Mouse (Mus musculus) lung, postnatal 0 days (tissue): Measurements from ENCODE around the gene Uncx. TPM values are rescaled to one million over a fixed set of nuclear protein-coding genes. Genes with fewer than 3 reads are reported as not detected.

ENCODE experiments used
- ATAC-seq: fragments of 200-750 bp; cut with Nextera tagmentation; 2 replicates; pipeline ENCODE4 v1.8.0; 2017; ENCODE audit warnings: moderate library complexity
- DNase-seq: peaks from one replicate; pipeline ENCODE4 v3.0.0-alpha.2; 2016; ENCODE audit warnings: low spot score
- H3K27ac ChIP-seq: fragments of 300-500 bp; sonication (generic); 2 replicates; pipeline ENCODE4 v1.5.1; 2014; ENCODE audit warnings: antibody characterized with exemption, mild to moderate bottlenecking, low read length, mixed read lengths
- H3K27me3 ChIP-seq: fragments of 300-500 bp; sonication (generic); replicated peaks from 2 replicates; pipeline ENCODE4 v1.6.1; 2014; ENCODE audit warnings: low read length, mixed read lengths; ENCODE audit not compliant: insufficient read depth
- H3K36me3 ChIP-seq: fragments of 300-500 bp; sonication (generic); 2 replicates; pipeline ENCODE4 v1.6.1; 2014; ENCODE audit warnings: low read length, mixed read lengths; ENCODE audit not compliant: insufficient read depth
- H3K4me1 ChIP-seq: fragments of 300-500 bp; sonication (generic); 2 replicates; pipeline ENCODE4 v1.6.1; 2014; ENCODE audit warnings: antibody characterized with exemption, low read depth, low read length, mixed read lengths; ENCODE audit not compliant: insufficient read depth
- H3K4me2 ChIP-seq: fragments of 300-500 bp; sonication (generic); replicated peaks from 2 replicates; pipeline ENCODE4 v1.6.1; 2014; ENCODE audit warnings: low read depth, mild to moderate bottlenecking, low read length, moderate library complexity, mixed read lengths
- H3K4me3 ChIP-seq: fragments of 300-500 bp; sonication (generic); 2 replicates; pipeline ENCODE4 v1.5.1; 2014; ENCODE audit warnings: low read depth, low read length
- H3K9ac ChIP-seq: fragments of 300-500 bp; sonication (generic); replicated peaks from 2 replicates; pipeline ENCODE4 v1.6.1; 2014; ENCODE audit warnings: low read depth, mild to moderate bottlenecking
- H3K9me3 ChIP-seq: fragments of 300-500 bp; sonication (generic); 2 replicates; pipeline ENCODE4 v1.6.1; 2016; ENCODE audit warnings: low read length, mixed read lengths
- CTCF ChIP-seq: IDR thresholded peaks from 2 replicates; pipeline ENCODE4 v1.5.1; 2016; ENCODE audit warnings: antibody characterized with exemption, mild to moderate bottlenecking
- EP300 ChIP-seq: IDR thresholded peaks from 2 replicates; pipeline ENCODE4 v1.6.1; 2016; ENCODE audit warnings: antibody characterized with exemption, mild to moderate bottlenecking, control low read depth
- WGBS: fragments of 180-500 bp; shearing (Covaris S2); extraction: QIAGEN DNeasy Blood & Tissue Kit; methylation state at CpG from one replicate; pipeline ENCODE4 v1.1.7; 2014; 5-methylcytosine and 5-hydroxymethylcytosine counted together
- polyA plus RNA-seq: library from polyadenylated mRNA; unstranded; fragments of >200 nt; fragmentation: Nextera tagmentation; extraction: Ambion mirVana; gene quantifications from 2 replicates; pipeline ENCODE4 v1.2.1, GENCODE M21; 2015

The Uncx gene
- polyA plus RNA-seq, 1 experiment from 2014 or later: not detected

DNA sequence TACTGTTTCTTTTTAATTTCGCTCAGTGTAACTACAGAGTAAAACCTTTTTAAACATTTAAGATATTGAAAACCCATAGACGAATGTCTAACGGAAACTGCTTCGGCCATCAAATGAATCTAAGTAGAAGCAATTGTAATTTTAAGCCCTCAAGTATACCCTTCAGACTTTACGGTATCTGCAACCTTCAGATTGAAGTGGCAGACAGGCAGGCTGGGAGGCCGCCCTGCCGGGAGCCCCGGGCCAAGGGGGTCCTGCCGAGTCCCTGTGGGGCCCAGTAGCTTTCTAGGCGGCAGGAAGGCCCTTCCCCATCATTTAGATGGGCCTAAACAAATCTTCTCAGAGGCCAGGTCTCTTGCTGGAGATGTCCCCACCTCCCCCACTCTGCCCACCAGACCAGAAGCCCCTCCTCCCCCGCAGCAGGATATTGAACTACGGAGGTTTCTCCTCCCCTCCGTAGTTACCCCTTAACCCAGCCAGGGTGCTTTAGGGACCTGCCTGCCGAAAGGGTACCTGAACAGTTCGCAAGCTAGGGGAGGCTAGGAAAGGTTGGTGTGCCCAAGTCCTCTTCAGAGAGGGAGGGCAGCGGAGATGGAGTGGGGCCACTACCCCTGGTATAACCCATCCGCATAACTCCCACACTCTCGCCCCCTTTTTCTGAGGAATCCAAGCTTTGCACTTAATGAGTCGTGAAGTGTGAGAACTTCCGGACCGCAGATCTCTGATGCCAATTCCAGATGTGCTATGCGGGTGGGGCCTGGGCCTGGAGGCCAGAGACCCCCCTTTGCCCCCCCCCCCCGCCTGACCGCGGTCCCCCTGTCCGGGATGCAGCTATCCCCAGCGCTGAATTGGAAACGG, 11.4 kb downstream of the Uncx start:
- Histone ChIP-seq H3K4me1 (no peaks in the 10 kb centered on the region), H3K4me2 (no peak overlapping the region), H3K9me3 (no peaks in the 10 kb centered on the region), H3K36me3 (no peaks in the 10 kb centered on the region), H3K27ac (no peak overlapping the region), H3K4me3 (no peak overlapping the region), H3K9ac (no peak overlapping the region), H3K27me3 (peaks cover 87% of the 10 kb centered on the region)
- TF ChIP-seq CTCF: no peak
- no peak for TF ChIP-seq EP300
- 6% methylated on average over 27 of the region's 28 CpGs for WGBS
- no peak for ATAC-seq
- no peak for DNase-seq

DNA sequence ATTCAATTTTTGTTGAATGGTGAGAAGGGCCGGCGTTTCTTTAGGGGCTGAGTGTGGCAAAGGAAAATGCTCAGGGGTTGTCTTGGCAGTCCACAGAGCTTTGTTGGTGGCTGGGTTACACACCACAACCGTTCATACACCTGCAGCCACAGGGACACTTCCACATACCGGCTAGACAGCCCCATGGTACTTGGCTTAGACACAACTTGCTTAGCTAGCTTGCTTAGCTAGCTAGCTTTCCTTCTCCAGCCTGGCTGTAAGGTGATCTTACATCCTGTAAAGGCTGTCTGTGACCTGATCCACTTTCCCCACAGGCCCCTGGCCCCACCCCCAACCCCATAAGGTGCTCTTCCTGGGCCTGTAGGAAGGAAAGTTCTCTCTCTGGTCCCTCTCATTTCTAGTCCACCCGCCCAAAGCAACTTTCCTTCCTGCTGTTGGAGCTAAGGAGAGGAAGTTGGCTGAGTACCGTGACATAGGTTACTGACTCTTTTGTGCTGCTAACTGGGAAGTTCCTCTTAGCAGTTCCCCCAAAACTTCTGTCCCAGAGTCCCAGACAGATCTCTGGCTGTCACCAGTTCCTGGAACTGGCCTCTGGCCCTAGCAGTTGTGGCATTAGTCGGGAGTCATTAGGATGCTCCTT, 12.3 kb downstream of the Uncx start:
- 12% methylated on average over 7 of the region's 7 CpGs for WGBS

DNA sequence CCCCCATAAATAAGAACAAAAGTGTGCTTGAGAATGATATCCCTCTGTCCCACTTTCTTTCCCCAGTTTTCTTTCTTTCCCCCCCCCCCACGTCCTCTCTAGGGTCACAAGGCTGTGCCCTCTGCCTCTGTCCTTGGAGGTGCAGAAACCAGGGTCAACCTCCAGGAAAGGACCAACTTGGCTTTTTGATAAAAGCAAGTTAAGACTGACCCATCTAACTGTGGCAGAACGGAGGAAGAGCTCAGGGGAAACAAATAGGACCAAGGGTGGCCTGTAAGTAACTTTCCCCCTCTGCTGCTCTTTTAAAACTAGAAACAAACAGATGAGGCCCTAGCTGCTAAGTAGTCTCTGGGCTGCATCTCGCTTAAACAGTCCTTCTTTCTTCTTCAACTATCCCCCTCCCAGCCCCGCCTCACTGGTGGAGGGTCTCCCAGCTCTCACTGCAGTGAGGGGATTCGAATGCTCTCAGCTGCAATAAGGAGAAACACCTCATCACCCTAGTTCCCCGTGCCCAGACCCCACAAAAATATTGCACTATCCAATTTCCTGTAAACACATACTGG, 12.9 kb downstream of the Uncx start:
- H3K4me1 ChIP-seq: no peaks in the 10 kb centered on the region
- H3K36me3 ChIP-seq: no peaks in the 10 kb centered on the region
- H3K4me3 ChIP-seq: no peak overlapping the region
- no peak overlapping the region for H3K4me2 ChIP-seq
- no peak overlapping the region for H3K27ac ChIP-seq
- DNase-seq (no peak), ATAC-seq (no peak)
- no peaks in the 10 kb centered on the region for H3K9me3 ChIP-seq
- TF ChIP-seq EP300 (no peak), CTCF (no peak)
- no peak overlapping the region for H3K9ac ChIP-seq
- peaks cover 88% of the 10 kb centered on the region for H3K27me3 ChIP-seq
- 13% methylated on average over 6 of the region's 6 CpGs for WGBS

More for the DNA sequence above, 12.3 kb downstream of the Uncx start:
- no peak for ATAC-seq
- peaks cover 92% of the 10 kb centered on the region for H3K27me3 ChIP-seq
- H3K27ac ChIP-seq: no peak overlapping the region
- no peak overlapping the region for H3K9ac ChIP-seq
- H3K4me3 ChIP-seq: no peak overlapping the region
- H3K36me3 ChIP-seq: no peaks in the 10 kb centered on the region
- DNase-seq: peak; percentile 28
- H3K4me2 ChIP-seq: no peak overlapping the region
- H3K4me1 ChIP-seq: no peaks in the 10 kb centered on the region
- TF ChIP-seq CTCF (no peak), EP300 (no peak)
- no peaks in the 10 kb centered on the region for H3K9me3 ChIP-seq

DNA sequence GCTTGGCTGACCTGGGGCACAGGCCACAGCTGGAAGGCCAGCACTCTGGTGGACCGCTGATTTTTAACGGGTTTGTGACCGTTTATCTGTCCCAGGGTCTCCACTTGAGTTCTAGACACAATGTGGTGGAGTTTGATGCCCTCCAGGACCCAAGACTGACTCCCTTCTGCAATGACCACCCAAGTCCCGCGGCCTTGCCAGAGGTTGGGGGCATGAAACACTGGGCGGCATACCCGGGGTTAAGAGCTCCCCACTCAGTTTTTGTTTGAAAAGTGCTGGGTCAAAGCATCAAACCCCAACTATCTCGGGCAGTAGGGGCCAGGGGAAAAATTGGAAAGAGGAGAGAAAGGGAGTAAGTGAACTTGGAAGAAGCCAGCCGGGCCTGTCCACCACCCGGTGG, 13.8 kb downstream of the Uncx start:
- no peaks in the 10 kb centered on the region for H3K9me3 ChIP-seq
- H3K36me3 ChIP-seq: no peaks in the 10 kb centered on the region
- H3K4me3 ChIP-seq: no peak overlapping the region
- WGBS: 12% methylated on average over 10 of the region's 10 CpGs
- H3K27me3 ChIP-seq: peaks cover 83% of the 10 kb centered on the region
- no peak overlapping the region for H3K4me2 ChIP-seq
- no peak overlapping the region for H3K27ac ChIP-seq
- no peaks in the 10 kb centered on the region for H3K4me1 ChIP-seq
- DNase-seq (no peak), ATAC-seq (no peak)
- H3K9ac ChIP-seq: no peak overlapping the region
- TF ChIP-seq CTCF (no peak), EP300 (no peak)

DNA sequence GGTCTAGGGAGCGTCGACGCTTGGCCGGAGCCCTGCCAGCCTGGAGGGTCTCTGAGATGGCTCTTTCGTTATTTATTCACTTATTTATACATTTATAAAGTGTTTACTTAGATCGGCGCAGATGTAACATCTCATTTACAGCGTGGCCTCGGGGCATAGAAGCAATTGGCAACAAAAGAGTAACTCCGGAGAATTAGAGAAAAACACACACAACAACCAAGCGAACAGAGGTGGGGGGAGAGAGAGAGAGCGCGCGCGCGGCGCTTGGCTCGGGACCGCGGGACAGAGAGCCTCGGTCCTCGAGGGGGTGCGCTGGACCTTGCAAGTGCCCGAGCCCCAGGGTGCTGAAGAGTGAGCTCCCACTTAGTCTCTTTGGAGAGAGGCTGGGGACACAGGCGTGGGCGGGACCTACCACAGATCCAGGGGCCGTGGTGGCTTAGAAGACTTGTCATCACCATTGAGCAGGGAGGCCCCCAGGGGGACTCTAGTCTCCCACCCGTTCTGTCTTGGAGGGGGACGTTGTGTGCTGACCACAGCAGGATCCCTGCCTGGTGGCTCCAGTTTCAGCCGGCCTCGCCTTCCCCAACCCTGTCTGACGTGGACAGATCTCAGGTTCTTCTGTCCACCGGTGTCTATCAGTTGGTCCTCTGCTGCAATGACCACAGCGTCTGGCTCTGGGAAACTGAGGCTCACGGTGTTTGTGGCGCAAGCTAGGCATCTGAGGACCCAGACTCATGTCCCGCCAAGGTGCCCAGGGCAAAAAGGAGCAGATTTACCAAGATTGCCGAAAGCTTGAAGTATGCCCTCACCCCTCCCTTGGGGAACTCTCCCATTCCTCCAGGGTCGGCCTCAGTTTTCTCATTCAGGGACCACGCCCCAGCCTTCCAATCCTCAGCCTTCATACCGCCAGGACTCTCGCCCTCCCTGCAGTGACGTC, 14.5 kb downstream of the Uncx start:
- H3K27me3 ChIP-seq: peaks cover 76% of the 10 kb centered on the region
- no peaks in the 10 kb centered on the region for H3K9me3 ChIP-seq
- no peak overlapping the region for H3K9ac ChIP-seq
- 2% methylated on average over 40 of the region's 43 CpGs for WGBS
- TF ChIP-seq EP300 (no peak), CTCF (no peak)
- H3K4me1 ChIP-seq: no peaks in the 10 kb centered on the region
- no peak for DNase-seq
- H3K4me3 ChIP-seq: no peak overlapping the region
- ATAC-seq: peak; percentile 48
- no peak overlapping the region for H3K27ac ChIP-seq
- no peaks in the 10 kb centered on the region for H3K36me3 ChIP-seq
- no peak overlapping the region; the same call in 1 of the 2 replicates for H3K4me2 ChIP-seq
